Mouse (Mus musculus) cerebellum, adult 2 months (tissue): ENCODE measurements around the gene Syk. TPM values are rescaled to one million over a fixed set of nuclear protein-coding genes. Genes with fewer than 3 reads are reported as not detected.

ENCODE experiments used
- DNase-seq, 2 experiments: peaks; one replicate each; pipeline ENCODE4 v3.0.0; 2021
- H3K27ac ChIP-seq: fragments of 200-500 bp; 2 replicates; pipeline ENCODE4 v1.5.1; 2012; ENCODE audit warnings: low read length, control low read depth, inconsistent platforms; ENCODE audit not compliant: insufficient read depth
- H3K27me3 ChIP-seq: fragments of 200-500 bp; 2 replicates; pipeline ENCODE4 v1.6.1; 2012; ENCODE audit warnings: inconsistent platforms, mild to moderate bottlenecking, low read length, moderate library complexity; ENCODE audit not compliant: control insufficient read depth, insufficient read depth
- H3K4me1 ChIP-seq: fragments of 200-500 bp; 2 replicates; pipeline ENCODE4 v1.6.1; 2011; ENCODE audit warnings: low read length; ENCODE audit not compliant: control insufficient read depth, insufficient read depth
- H3K4me3 ChIP-seq: fragments of 200-500 bp; replicated peaks from 2 replicates; pipeline ENCODE3; 2011; ENCODE audit warnings: mild to moderate bottlenecking, low read depth, low read length, control low read depth; ENCODE audit not compliant: insufficient read depth
- CTCF ChIP-seq: fragments of 200-500 bp; IDR thresholded peaks from 2 replicates; pipeline ENCODE4 v1.5.1; 2011; ENCODE audit warnings: low read depth, mild to moderate bottlenecking, control low read depth, low read length, moderate library complexity, borderline replicate concordance; ENCODE audit not compliant: insufficient read depth
- POLR2A ChIP-seq: fragments of 200-500 bp; IDR thresholded peaks from 2 replicates; pipeline ENCODE4 v1.6.1; 2011; ENCODE audit warnings: low read length, control low read depth, borderline replicate concordance; ENCODE audit not compliant: insufficient read depth
- WGBS: fragments of 180-500 bp; shearing (Covaris S2); methylation state at CpG from one replicate; pipeline ENCODE4 v1.1.7; 2018; 5-methylcytosine and 5-hydroxymethylcytosine counted together
- polyA plus RNA-seq: library from polyadenylated mRNA; depleted of rRNA; stranded (reverse); fragments of >200 nt; gene quantifications from 2 replicates; pipeline ENCODE4 v1.2.3, GENCODE M21; 2012

Gene Syk
- polyA plus RNA-seq, 1 experiment = 0.77 TPM

DNA sequence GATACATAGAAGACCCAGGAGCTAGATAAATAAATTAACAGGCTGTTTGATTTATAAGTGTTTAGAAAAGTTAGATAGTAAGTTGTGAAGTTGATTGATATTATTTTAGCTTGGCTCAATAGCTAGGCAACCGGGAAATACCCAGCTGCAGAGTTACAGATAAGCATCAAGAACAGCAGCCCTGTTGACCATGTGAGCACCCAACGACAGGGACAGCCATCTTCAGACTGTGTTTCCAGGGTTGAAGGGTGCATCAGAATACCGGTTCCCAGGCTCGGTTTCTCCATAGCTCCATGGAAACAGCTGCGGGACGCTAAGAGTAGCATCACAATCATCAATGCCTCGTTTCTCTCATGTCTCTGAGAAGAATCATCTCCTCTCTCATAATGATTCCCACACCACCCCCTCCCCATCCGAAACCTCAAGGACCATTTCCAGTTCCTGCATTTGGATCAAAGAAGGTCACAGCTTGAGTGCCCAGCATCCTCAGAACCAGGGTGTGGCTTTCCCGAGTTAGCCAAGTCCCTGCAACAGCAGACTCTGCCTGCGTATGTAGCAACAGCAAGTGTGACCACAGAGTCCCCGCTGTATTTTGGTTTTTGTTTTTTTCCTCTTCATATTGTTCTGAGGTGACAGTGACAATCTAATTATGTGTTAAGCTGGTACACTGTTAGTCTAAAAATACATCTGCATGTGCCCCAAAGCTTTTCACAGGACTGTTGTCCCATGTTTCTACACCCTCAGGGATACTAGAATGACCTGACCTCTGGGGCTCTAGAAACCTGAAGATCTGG lies 11.2 kb upstream of the Syk start:
- no peak for TF ChIP-seq POLR2A
- no peak for TF ChIP-seq CTCF
- Histone ChIP-seq H3K27me3 (no peaks in the 10 kb centered on the region; the same call in 1 of the 2 replicates), H3K27ac (no peak overlapping the region), H3K4me3 (no peak overlapping the region), H3K4me1 (no peaks in the 10 kb centered on the region)
- no peak for DNase-seq
- 57% methylated on average over 11 of the region's 11 CpGs for WGBS

DNA sequence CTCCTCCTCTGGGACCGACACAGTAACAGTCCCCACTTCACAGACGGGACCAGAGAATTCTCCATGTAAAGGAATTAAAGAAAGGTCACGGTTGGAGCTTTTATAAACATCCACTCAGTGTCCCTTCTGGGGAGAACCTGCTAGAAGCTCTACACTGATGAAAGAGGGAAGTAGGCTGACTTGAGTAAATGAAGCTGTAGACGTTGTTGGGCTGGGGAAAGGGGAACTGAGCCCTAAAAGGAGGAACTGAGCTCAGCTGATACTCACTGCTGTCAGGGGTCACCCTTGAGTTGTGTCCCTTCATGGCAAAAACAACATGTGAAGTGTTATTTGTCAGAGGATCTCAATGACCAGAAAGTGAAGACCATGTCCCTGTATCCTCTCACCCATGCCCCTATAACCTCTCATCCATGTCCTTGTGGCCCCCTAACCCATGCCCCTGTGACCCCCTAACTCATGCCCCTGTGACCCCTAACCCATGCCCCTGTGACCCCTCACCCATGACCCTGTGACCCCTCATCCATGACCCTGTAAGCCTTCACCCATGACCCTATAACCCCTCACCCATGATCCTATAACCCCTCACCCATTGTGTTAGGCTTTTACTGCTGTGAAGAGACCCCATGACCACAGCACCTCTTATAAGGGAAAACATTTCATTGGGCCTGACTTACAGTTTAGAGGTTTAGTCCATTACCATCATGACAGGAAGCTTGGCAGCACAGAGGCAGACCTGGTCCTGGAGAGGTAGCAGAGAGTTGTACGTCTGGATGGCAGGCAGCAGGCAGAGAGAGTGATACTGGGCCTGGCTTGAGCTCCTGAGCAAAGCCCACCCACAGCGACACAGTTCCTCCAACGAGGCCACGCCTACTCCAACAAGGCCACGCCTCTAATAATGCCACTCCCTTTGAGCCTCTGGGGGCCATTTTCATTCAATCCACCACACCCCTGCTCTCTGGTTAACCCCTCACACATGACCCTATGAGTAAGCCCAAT lies 10.2 kb upstream of the Syk start:
- no peak for DNase-seq
- Histone ChIP-seq H3K27me3 (no peaks in the 10 kb centered on the region), H3K27ac (no peak overlapping the region), H3K4me1 (no peaks in the 10 kb centered on the region), H3K4me3 (no peak overlapping the region)
- TF ChIP-seq POLR2A (no peak), CTCF (no peak)
- WGBS = 82% methylated on average over 9 of the region's 9 CpGs

DNA sequence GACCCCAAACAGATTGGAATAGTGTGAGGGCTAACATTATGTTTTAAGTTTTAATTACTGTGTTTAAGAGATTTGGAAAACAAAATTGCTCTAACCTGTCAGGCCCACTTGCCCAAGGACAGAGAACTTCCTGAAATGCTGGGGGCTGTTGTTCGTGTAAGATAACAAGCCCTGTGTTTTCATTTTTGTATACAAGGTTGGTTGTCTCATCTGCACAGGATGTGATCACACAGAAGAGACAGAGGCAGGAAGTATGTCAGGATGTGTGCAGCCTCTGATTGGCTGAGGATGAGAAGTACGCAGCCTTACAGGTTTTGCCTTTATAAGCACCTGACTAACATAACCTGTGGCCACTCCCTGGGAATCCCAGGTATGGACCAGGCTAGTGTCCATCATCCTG lies 8.7 kb upstream of the Syk start:
- Histone ChIP-seq H3K27ac (no peak overlapping the region), H3K27me3 (no peaks in the 10 kb centered on the region), H3K4me1 (no peaks in the 10 kb centered on the region), H3K4me3 (no peak overlapping the region)
- TF ChIP-seq POLR2A (no peak), CTCF (no peak)
- 89% methylated on average over 2 of the region's 2 CpGs for WGBS
- DNase-seq = no peak

DNA sequence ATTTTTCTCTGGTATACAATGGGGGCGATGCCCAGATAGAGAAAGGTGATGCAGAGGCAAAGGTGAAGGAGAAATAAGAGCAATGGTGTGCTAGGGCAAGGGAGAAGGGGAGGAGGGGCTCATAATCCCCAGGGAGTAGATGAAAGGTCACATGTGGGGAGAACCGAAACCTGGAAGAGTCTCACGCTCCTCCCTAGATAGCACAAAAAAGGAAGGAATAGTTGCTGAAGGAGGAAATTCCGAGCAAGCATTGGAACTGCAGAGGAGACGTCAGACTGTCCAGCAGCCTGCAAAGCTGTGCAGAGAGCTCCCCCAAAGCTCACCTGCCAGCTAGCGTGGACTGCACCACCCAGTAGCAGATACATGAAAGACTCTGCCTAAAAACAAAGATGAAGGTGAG lies 7.5 kb upstream of the Syk start:
- 90% methylated on average over 6 of the region's 6 CpGs for WGBS
- H3K27ac ChIP-seq = no peak overlapping the region
- H3K4me1 ChIP-seq = no peaks in the 10 kb centered on the region
- H3K27me3 ChIP-seq = no peaks in the 10 kb centered on the region
- TF ChIP-seq POLR2A (no peak), CTCF (no peak)
- DNase-seq = no peak
- H3K4me3 ChIP-seq = no peak overlapping the region

GRCm38 (mm10) chr13:52576021-52576614 lies 6.9 kb upstream of the Syk start:
- DNase-seq = no peak
- Histone ChIP-seq H3K4me1 (no peaks in the 10 kb centered on the region), H3K4me3 (no peak overlapping the region), H3K27me3 (no peaks in the 10 kb centered on the region), H3K27ac (no peak overlapping the region)
- 69% methylated on average over 7 of the region's 7 CpGs for WGBS
- no peak for TF ChIP-seq CTCF
- no peak for TF ChIP-seq POLR2A

DNA sequence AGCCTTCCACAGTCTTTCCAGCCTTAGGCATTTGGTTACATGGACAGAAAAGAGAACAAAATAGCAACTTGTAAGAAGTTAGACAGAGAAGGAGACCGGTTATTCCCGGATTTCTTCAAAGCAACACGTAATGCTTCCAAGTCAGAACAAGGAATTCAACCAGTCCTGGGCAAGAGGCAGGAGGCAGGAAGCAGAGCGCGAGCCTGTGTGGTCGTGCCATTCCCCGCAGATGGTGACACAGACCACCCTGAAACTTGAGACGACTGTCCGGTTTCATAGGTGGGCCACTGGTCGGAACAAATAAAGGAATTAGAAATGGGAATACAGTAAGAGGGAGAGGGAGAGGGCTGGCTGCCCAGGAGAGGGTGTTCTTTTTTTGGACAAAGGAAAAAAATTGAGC lies 6.1 kb upstream of the Syk start:
- no peaks in the 10 kb centered on the region for H3K27me3 ChIP-seq
- DNase-seq = no peak
- 19% methylated on average over 10 of the region's 10 CpGs for WGBS
- no peaks in the 10 kb centered on the region for H3K4me1 ChIP-seq
- H3K4me3 ChIP-seq = no peak overlapping the region
- TF ChIP-seq CTCF (no peak), POLR2A (no peak)
- H3K27ac ChIP-seq = no peak overlapping the region

DNA sequence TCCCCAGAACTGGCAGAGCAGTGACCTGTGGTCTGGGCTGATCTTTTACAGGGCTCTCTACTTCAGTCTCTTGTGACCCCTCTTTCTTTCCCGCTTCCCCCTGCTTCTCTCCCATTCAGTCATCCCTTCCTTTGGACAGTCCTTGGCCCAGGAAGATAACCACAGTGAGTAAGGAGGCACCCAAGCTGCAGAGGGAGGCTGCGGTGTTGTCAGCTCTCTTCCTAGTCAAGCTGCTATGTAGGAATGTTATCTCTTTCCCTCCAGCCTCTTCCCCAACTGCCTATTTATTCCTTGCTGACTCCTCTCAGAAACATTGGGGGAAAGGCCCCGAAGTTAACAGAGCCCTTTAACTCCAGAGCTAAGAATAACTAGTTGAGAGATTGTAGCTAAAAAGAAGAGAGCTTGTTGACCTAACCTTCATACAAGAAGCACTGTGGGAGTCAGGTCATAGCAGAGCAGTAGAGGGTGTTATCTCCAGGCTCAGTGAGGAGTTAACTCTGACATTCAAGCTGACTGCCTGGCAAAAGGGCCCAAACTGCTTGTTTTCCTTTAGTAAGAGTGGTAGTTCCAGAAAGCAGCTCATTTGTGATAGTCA lies 5.5 kb upstream of the Syk start:
- 66% methylated on average over 3 of the region's 3 CpGs for WGBS
- TF ChIP-seq POLR2A (no peak), CTCF (no peak)
- Histone ChIP-seq H3K27ac (no peak overlapping the region), H3K27me3 (no peaks in the 10 kb centered on the region), H3K4me3 (no peak overlapping the region), H3K4me1 (no peaks in the 10 kb centered on the region)
- no peak for DNase-seq
